15 mouse cellular contexts compared by ENCODE assay signal in the genomic region with DNA sequence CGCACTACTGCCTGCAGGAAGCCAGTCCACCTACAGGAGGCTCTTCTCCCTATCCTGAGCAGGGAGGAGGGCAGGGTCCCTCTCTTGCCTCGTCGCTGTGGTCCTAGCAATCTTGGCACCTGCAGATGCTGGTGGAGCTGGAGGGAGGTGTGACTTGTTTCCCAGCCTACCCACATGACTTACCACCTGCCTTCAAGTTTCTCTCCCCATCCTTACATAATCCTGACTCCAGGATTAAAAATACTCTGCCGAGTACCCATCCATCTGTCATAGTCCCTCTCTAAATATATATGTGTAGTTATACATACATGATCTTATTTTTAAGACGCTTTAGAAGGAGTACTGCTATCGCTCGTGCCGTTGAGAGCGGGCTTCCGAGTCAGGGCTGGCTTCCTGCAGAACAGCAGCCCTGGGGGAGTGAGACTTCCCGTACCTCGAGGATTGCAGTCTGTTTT.
DNase-seq lines count a peak whose midpoint lies in the region; ATAC-seq lines count a peak whose summit lies in the region.
"Had no signal": no experiment of that assay in that cellular context is flagged by ENCODE, and none has a peak within 500 bp of the region (broad histone marks: within the 10 kb centered on the region; RNA-seq: fewer than 3 reads in every experiment).

No protein-coding gene starts in this region.

- no peaks in the 10 kb centered on the region for H3K36me3 ChIP-seq in forebrain, embryonic 16.5 days (ENCODE audit: control insufficient read depth, insufficient read depth)
- H3K36me3 ChIP-seq: kidney, embryonic 15.5 days had no signal

- no peaks in the 10 kb centered on the region for H3K9me3 ChIP-seq in forebrain, embryonic 16.5 days (ENCODE audit: control insufficient read depth, low read length)
- H3K9me3 ChIP-seq: kidney, embryonic 15.5 days had no signal

- peak; percentile 40; the same call in 1 of the 2 replicates for ATAC-seq in forebrain, embryonic 16.5 days
- ATAC-seq: activated CD4-positive, CD25-positive, alpha-beta regulatory T cell, adult 4 months; inflammation-experienced regulatory T-cells, adult 6 months had no signal

- H3K9ac ChIP-seq in forebrain, embryonic 16.5 days (replicated peaks; ENCODE audit: low read depth, low read length) = no peak overlapping the region
- H3K9ac ChIP-seq: kidney, embryonic 15.5 days had no signal

- H3K4me1 ChIP-seq in forebrain, embryonic 16.5 days (replicated peaks; ENCODE audit: control insufficient read depth, insufficient read depth, low read length) = peaks cover 13% of the 10 kb centered on the region

- H3K4me3 ChIP-seq in forebrain, embryonic 16.5 days (replicated peaks; ENCODE audit: low read length) = no peak overlapping the region
- H3K4me3 ChIP-seq: kidney, embryonic 15.5 days had no signal

- no peaks in the 10 kb centered on the region for H3K27me3 ChIP-seq in forebrain, embryonic 16.5 days (replicated peaks; ENCODE audit: control insufficient read depth, insufficient read depth, low read length)

- peak overlapping the region; percentile 73 for H3K27ac ChIP-seq in forebrain, embryonic 16.5 days (ENCODE audit: low read length)
- H3K27ac ChIP-seq: kidney, embryonic 15.5 days had no signal

- H3K4me2 ChIP-seq in forebrain, embryonic 16.5 days (ENCODE audit: low read length) = no peak overlapping the region
- H3K4me2 ChIP-seq: kidney, embryonic 15.5 days had no signal

- peak; percentile 48 for DNase-seq in layer of hippocampus, adult 11-12 months (ENCODE audit: low spot score)
- DNase-seq in layer of hippocampus, postnatal 10 days (ENCODE audit: low spot score in 2 of 2) = no peak
- peak; percentile 28 to 91 for DNase-seq in left cerebral cortex, adult 8-10 months (ENCODE audit: low spot score in 2 of 2)
- peak; percentile 81 to 91 for DNase-seq in right cerebral cortex, postnatal 36 days (ENCODE audit: low spot score in 2 of 2)
- no peak for DNase-seq in gastrocnemius, postnatal 10 days
- no peak for DNase-seq in adrenal gland, postnatal 36 days
- DNase-seq in retina, embryonic 14.5 days (ENCODE audit: low spot score) = no peak
- DNase-seq: cerebellum, adult 9-10 months; heart, postnatal 14 days; lung, adult 2 months; thymus, postnatal 25 days had no signal

- 55% methylated on average over 12 of the region's 12 CpGs for WGBS in forebrain, embryonic 16.5 days

Comparison
In these comparisons a context has a peak if more than half of its experiments do, and no peak if none do; other contexts are left out.
1. DNase-seq: peak in layer of hippocampus, adult 11-12 months (single experiment), left cerebral cortex, adult 8-10 months (2 of 2) and right cerebral cortex, postnatal 36 days (2 of 2); none in layer of hippocampus, postnatal 10 days (0 of 2), gastrocnemius, postnatal 10 days (single experiment), adrenal gland, postnatal 36 days (0 of 2) and retina, embryonic 14.5 days (single experiment).